Mouse (Mus musculus): ENCODE measurements around the gene Gm49405. TPM values are rescaled to one million over a fixed set of nuclear protein-coding genes. Genes with fewer than 3 reads are reported as not detected.
"Not testable (repeated sequence)": the region's sequence is repeated elsewhere in the genome, so short reads cannot be mapped to it uniquely, and the experiment has no call there.

Gm49405 gene
- total RNA-seq (2015) (0.45 TPM in 1 of 2 replicates, not detected in the other), total RNA-seq (2017) (0.28 and 1.2 TPM in 2 replicates)

DNA sequence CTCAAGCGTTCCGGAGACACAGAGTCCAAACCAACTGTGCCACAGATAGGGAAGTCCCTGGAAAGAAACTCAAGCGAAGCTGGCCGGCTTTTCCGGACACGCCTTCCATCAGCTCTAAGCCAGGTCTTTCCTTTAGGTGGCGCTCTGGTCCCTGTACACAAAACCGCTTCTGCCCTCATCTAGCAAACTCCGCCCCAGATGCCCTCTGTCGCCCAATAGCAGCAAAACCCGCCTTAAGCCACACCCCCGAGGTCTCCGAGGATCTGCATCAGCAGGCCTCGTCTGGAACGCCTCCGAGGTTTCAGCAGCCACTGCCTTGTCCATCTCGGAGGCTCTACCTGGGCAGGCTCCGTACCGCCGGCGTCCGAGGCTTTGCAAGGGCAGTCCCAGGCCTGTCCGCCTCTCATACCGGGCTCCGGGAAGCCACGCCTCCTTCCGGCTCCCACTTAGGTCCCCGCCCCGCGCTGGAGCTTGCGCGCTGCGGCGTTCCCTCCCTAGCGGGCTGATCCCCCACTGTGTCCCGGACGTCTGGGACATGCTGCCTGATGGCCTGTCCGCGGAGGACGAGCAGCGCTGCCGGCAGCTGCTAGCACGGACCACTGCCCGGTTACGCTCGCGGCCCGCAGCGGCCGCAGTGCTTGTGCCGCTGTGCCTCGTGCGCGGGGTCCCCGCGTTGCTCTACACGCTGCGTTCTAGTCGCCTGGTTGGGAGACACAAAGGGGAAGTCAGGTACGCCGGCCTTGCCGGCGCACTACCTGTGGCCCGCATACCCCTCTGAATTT lies at the start of gene Gm49405, which contains the start of gene Nudt8:
TSS of gene Gm49405 (plus strand) at position 508 of the 782 bp plus-strand sequence.
TSS of gene Nudt8 (plus strand) at position 462 of the 782 bp plus-strand sequence.
- ATAC-seq (ENCODE audit: poor library complexity, severe bottlenecking) = peak; percentile 91

- peak; percentile 72 for ATAC-seq (ENCODE audit: poor library complexity, severe bottlenecking)
Measured at GRCm38 (mm10) chr19:3951461-3951860, 49.0 kb upstream of the Gm49405 start.

GRCm38 (mm10) chr19:3952099-3952498 lies 48.3 kb upstream of the Gm49405 start:
- ATAC-seq (ENCODE audit: poor library complexity, severe bottlenecking) = no peak

DNA sequence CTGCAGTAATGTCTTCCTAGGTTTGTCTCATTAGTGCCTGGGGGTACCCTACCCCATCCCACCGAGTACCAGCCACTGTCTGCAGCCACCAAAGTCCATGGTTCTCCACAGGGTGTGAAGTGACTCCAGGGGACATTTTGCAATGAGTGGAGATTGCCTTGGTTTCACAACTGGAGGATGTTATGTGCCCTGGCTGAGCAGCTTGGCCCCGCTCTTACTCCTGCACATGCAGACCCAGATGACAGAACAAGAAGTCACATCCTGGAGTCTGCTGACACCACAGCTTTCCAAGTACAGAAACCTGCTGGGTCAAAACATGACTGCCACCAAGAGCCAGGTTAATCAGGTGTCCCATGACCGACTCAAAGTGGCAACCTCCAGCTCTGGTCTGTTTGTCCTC lies 45.4 kb upstream of the Gm49405 start:
- peak; percentile 35; the same call in 1 of the 2 replicates for ATAC-seq (ENCODE audit: poor library complexity, severe bottlenecking)

- no peak for ATAC-seq (ENCODE audit: poor library complexity, severe bottlenecking)
Measured at GRCm38 (mm10) chr19:3955804-3956203, 44.6 kb upstream of the Gm49405 start.

- not testable (repeated sequence) for ATAC-seq (ENCODE audit: poor library complexity, severe bottlenecking)
Measured at GRCm38 (mm10) chr19:3957296-3958036, 43.0 kb upstream of the Gm49405 start.

GRCm38 (mm10) chr19:3958470-3958869 lies 42.0 kb upstream of the Gm49405 start, which contains the start of gene Aldh3b3:
TSS of gene Aldh3b3 (plus strand) at chr19:3958645.
- ATAC-seq (ENCODE audit: poor library complexity, severe bottlenecking) = no peak

GRCm38 (mm10) chr19:3959030-3959429 lies 41.4 kb upstream of the Gm49405 start:
- no peak for ATAC-seq (ENCODE audit: poor library complexity, severe bottlenecking)

DNA sequence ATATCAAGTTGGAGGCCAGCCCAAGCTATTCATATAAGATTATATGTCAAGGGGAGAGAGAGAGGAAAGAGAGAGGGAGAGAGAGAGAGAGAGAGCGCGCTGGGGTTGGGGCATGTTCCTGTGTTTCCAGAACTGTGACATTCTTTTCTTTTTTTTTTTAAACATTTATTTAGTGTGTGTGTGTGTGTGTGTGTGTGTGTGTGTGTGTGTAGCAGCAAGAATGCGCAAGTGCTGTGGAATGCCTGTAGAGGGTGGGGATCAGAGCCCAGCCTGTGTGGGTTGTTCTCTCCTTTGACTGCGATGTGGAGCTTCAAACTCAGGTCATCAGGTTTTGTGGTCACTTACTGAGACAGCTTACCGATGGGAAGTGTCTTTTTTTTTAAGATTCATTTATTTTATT lies 40.2 kb upstream of the Gm49405 start:
- ATAC-seq (ENCODE audit: poor library complexity, severe bottlenecking) = no peak

- not testable (repeated sequence) for ATAC-seq (ENCODE audit: poor library complexity, severe bottlenecking)
Measured at GRCm38 (mm10) chr19:3961805-3962204, 38.6 kb upstream of the Gm49405 start.

DNA sequence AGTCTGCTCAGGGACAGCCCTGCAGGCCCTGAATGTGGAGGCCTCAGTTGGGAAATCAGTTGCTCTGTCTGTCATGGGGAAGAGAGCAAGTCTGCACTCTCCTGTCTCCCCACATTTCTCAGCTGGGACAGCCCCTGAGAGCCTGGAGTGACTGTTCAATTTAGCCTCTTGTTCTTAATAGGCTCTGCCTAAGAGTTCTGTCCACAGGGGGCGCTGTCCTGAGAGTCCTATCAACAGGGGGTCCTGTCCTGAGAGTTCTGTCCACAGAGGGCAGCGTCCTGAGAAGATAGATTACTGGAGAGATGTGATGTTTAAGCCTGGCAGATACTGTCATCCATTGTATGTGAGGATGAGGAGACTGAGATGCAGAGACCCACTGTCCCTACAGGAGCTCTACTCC lies 38.0 kb upstream of the Gm49405 start:
- ATAC-seq (ENCODE audit: poor library complexity, severe bottlenecking) = no peak

DNA sequence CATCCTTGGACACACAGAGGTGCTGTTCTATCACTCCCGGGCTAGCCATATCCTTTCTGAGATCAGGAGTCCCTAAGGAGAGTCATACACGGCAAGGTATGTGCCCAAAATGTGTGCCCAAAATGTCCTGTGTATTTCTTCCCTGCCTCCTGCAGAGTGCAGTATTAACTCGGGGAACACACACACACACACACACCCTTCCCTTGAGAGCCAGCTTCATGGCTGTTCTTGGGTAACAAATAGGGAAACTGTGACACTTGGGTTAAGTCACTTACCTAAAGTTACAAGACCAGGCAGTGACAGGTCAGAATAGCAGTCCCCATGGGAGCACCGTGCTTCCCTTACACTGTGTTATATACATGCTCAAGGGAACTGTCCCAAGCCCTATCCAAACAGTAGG lies 36.4 kb upstream of the Gm49405 start:
- peak; percentile 81 for ATAC-seq (ENCODE audit: poor library complexity, severe bottlenecking)

DNA sequence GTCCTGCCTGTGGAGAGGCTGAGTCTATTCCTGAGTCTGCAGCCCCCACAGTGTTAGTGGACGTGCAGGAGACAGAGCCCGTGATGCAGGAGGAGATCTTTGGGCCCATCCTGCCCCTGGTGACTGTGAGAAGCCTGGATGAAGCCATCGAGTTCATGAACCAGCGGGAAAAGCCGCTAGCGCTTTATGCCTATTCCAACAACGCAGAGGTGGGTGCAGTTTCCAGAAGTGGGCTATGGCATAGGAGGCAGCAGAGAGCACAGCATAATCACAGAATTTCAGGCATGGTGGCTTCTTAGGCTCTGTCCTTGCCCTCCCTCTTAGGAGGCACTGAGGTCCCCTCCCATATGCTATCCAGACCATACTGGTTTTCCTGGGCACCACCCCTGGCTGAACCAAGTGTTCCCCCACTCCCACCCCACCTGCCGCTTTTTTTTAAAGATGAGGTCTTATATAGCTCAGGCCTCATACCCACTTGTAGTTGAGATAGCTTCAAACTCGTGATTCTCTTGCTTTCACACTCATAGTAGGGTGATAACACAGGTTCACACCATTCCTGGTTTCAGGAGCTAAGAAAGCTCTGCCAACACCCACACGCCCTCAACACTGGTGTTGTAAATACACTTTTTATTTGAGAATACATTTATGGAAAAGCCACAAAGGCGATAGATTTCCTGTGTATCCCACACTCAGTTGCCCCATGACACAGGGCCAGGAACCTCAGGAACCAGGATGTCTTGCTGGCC lies 33.9 kb upstream of the Gm49405 start:
- no peak for ATAC-seq (ENCODE audit: poor library complexity, severe bottlenecking)

- peak; percentile 66 for ATAC-seq (ENCODE audit: poor library complexity, severe bottlenecking)
Measured at GRCm38 (mm10) chr19:3967258-3967657, 33.2 kb upstream of the Gm49405 start.

- ATAC-seq (ENCODE audit: poor library complexity, severe bottlenecking) = no peak
Measured at GRCm38 (mm10) chr19:3972229-3972628, 28.2 kb upstream of the Gm49405 start, which contains the start of gene Aldh3b2. TSS of gene Aldh3b2 (plus strand) at chr19:3972328.

- not testable (repeated sequence) for ATAC-seq (ENCODE audit: poor library complexity, severe bottlenecking)
Measured at GRCm38 (mm10) chr19:3974608-3975007, 25.8 kb upstream of the Gm49405 start.

DNA sequence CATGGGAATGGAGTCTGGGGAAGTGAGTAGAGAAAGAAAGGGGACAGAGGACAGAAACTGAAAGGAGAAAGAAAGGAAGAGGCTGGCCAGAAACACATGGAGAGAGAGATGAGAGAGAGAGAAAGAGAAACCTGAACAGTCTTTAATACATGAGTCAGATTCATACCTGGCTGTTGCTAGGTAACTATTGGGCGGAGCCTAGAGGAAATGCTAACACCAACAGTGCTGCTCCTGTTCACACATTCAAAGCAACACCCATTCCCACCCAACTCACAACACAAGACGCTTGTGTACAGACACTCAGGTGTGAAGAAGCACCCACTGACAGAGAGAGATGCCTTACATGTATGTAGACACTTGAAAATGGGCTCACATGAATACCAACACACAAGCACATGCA lies 24.6 kb upstream of the Gm49405 start:
- no peak for ATAC-seq (ENCODE audit: poor library complexity, severe bottlenecking)

DNA sequence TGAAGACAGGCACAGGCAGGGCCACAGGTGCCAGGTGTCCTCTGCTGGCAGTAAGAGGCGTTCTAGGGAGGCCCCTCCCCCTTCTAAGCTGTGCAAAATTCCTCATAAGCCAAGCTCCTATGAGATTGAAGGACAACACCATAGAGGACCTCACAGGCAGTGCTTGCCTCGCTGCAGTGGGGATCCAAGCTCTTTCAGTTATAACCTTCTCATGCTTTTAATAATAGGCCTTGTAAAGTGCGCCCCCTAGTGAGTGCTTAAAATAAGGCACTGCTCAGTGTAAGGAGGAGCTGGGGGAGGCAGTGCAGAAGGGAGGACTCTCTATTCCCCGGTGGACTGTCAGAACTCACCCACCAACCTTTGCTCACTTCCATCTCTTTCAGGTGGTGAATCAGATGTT lies 20.1 kb upstream of the Gm49405 start:
- peak; percentile 94 for ATAC-seq (ENCODE audit: poor library complexity, severe bottlenecking)

GRCm38 (mm10) chr19:3980917-3981316 lies 19.5 kb upstream of the Gm49405 start:
- no peak for ATAC-seq (ENCODE audit: poor library complexity, severe bottlenecking)

GRCm38 (mm10) chr19:3983527-3984200 lies 16.8 kb upstream of the Gm49405 start:
- no peak for ATAC-seq (ENCODE audit: poor library complexity, severe bottlenecking)
